Mouse (Mus musculus) common myeloid progenitor, adult 5-6 weeks (primary cell): ENCODE results near the gene Strn4. TPM values are rescaled to one million over a fixed set of nuclear protein-coding genes. Genes with fewer than 3 reads are reported as not detected.

Experiments used
- ATAC-seq: replicated peaks from 2 replicates; pipeline ENCODE4 v1.8.0; 2016; ENCODE audit warnings: low read depth, mild to moderate bottlenecking, moderate TSS enrichment, inconsistent platforms; ENCODE audit not compliant: poor library complexity, severe bottlenecking
- total RNA-seq: library from RNA; stranded (forward); fragments of 200-1000, 187-1606 nt; gene quantifications from 2 replicates; pipeline ENCODE4 v1.2.3, GENCODE M21; 2017

The Strn4 gene
- total RNA-seq, 1 experiment from 2014 or later = 50.2 TPM

- no peak for ATAC-seq
Observed at GRCm38 (mm10) chr7:16840109-16840491, 24.4 kb downstream of the Strn4 start.

GRCm38 (mm10) chr7:16841078-16841477, 25.4 kb downstream of the Strn4 start:
- no peak for ATAC-seq

GRCm38 (mm10) chr7:16841561-16842560, 26.2 kb downstream of the Strn4 start:
- ATAC-seq = peak; percentile 59

- ATAC-seq = peak; percentile 63
Observed at GRCm38 (mm10) chr7:16842645-16843063, 27.0 kb downstream of the Strn4 start, which contains the start of gene Prkd2. Gene Prkd2 (plus strand): TSS chr7:16842902.

- ATAC-seq = no peak
Observed at GRCm38 (mm10) chr7:16843441-16844171, 27.9 kb downstream of the Strn4 start.

GRCm38 (mm10) chr7:16844696-16845071, 29.0 kb downstream of the Strn4 start:
- no peak for ATAC-seq

GRCm38 (mm10) chr7:16845072-16845819, 29.6 kb downstream of the Strn4 start:
- peak; percentile 4; the same call in 1 of the 2 replicates for ATAC-seq

- ATAC-seq = no peak
Observed at GRCm38 (mm10) chr7:16845820-16846167, 30.1 kb downstream of the Strn4 start.

GRCm38 (mm10) chr7:16846775-16847174, 31.1 kb downstream of the Strn4 start:
- no peak for ATAC-seq

GRCm38 (mm10) chr7:16847507-16847906, 31.8 kb downstream of the Strn4 start:
- no peak for ATAC-seq

- no peak for ATAC-seq
Observed at GRCm38 (mm10) chr7:16848579-16848978, 32.9 kb downstream of the Strn4 start.

GRCm38 (mm10) chr7:16851636-16852035, 35.9 kb downstream of the Strn4 start:
- ATAC-seq = no peak

GRCm38 (mm10) chr7:16853302-16853831, 37.7 kb downstream of the Strn4 start:
- ATAC-seq = no peak

GRCm38 (mm10) chr7:16858336-16858735, 42.6 kb downstream of the Strn4 start:
- peak; percentile 73 for ATAC-seq

GRCm38 (mm10) chr7:16859902-16860651, 44.4 kb downstream of the Strn4 start:
- ATAC-seq = peak; percentile 76

- ATAC-seq = no peak
Observed at GRCm38 (mm10) chr7:16867488-16867887, 51.8 kb downstream of the Strn4 start.

- ATAC-seq = no peak
Observed at GRCm38 (mm10) chr7:16869497-16869896, 53.8 kb downstream of the Strn4 start.

GRCm38 (mm10) chr7:16871600-16871999, 55.9 kb downstream of the Strn4 start:
- ATAC-seq = no peak

- ATAC-seq = no peak
Observed at GRCm38 (mm10) chr7:16872478-16872877, 56.8 kb downstream of the Strn4 start.
